In the genomic region with DNA sequence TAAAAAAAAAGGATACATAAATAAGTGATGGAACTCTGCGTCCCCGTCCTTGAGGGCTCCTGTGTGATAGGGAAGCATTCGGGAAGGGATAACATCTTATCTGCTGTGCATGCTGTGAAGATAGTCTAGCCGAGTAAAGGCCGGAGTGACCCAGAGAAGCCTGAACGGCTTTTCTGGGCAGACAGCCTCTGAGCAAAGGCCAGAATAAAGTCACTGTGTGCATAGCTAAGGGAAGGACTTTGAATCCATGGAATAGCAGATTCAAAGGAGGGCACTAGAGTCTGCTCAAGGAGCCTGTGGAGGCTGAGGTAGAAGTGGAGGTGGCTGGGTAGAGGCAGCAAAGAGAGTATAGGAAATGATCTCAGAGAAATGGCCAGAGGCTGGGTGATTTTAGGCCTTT, we compare ENCODE assay signal across 10 mouse cellular contexts. TPM values are rescaled to one million over a fixed set of nuclear protein-coding genes. Genes with fewer than 3 reads are reported as not detected.
DNase-seq lines count a peak whose midpoint lies in the region; ATAC-seq and TF ChIP-seq lines count a peak whose summit lies in the region.
"Had no signal": no experiment of that assay in that cellular context is flagged by ENCODE, and none has a peak within 500 bp of the region (broad histone marks: within the 10 kb centered on the region; RNA-seq: fewer than 3 reads in every experiment).

No protein-coding gene starts in this region.

- H3K4me3 ChIP-seq in hindbrain, embryonic 14.5 days (replicated peaks; ENCODE audit: low read length) = no peak overlapping the region
- no peak overlapping the region for H3K4me3 ChIP-seq in hindbrain, embryonic 12.5 days
- no peak overlapping the region for H3K4me3 ChIP-seq in kidney, postnatal 0 days (replicated peaks; ENCODE audit: low read depth, low read length)
- H3K4me3 ChIP-seq in stomach, postnatal 0 days (ENCODE audit: low read depth, low read length) = no peak overlapping the region
- H3K4me3 ChIP-seq: liver, embryonic 13.5 days; midbrain, embryonic 12.5 days had no signal

- H3K9me3 ChIP-seq in hindbrain, embryonic 14.5 days (ENCODE audit: control insufficient read depth, low read length) = no peaks in the 10 kb centered on the region
- no peaks in the 10 kb centered on the region for H3K9me3 ChIP-seq in hindbrain, embryonic 12.5 days (replicated peaks)
- no peaks in the 10 kb centered on the region for H3K9me3 ChIP-seq in kidney, postnatal 0 days (replicated peaks; ENCODE audit: low read length)
- no peaks in the 10 kb centered on the region for H3K9me3 ChIP-seq in stomach, postnatal 0 days (ENCODE audit: control insufficient read depth, low read length)
- H3K9me3 ChIP-seq: liver, embryonic 13.5 days; midbrain, embryonic 12.5 days had no signal

- H3K27ac ChIP-seq in hindbrain, embryonic 14.5 days = peak overlapping the region; percentile 73
- no peak overlapping the region for H3K27ac ChIP-seq in hindbrain, embryonic 12.5 days
- peak overlapping the region; percentile 93 for H3K27ac ChIP-seq in kidney, postnatal 0 days
- peak overlapping the region; percentile 81 for H3K27ac ChIP-seq in stomach, postnatal 0 days (replicated peaks)
- H3K27ac ChIP-seq: liver, embryonic 13.5 days; midbrain, embryonic 12.5 days had no signal

- H3K36me3 ChIP-seq in hindbrain, embryonic 14.5 days (replicated peaks; ENCODE audit: control insufficient read depth, insufficient read depth) = no peaks in the 10 kb centered on the region; the same call in 1 of the 2 replicates
- H3K36me3 ChIP-seq in hindbrain, embryonic 12.5 days = peaks cover 5% of the 10 kb centered on the region; the same call in 1 of the 2 replicates
- H3K36me3 ChIP-seq in kidney, postnatal 0 days (ENCODE audit: insufficient read depth, low read length) = 0 out of 2 replicates have a peak, but pooled peaks cover 3% of the 10 kb centered on the region
- H3K36me3 ChIP-seq in stomach, postnatal 0 days (ENCODE audit: control insufficient read depth, insufficient read depth, low read length) = 0 out of 2 replicates have a peak, but pooled peaks cover 3% of the 10 kb centered on the region
- H3K36me3 ChIP-seq: liver, embryonic 13.5 days; midbrain, embryonic 12.5 days had no signal

- 89% methylated on average over 6 of the region's 6 CpGs for WGBS in hindbrain, embryonic 14.5 days
- WGBS in hindbrain, embryonic 12.5 days = 90% methylated on average over 6 of the region's 6 CpGs
- WGBS in kidney, postnatal 0 days = 78% methylated on average over 6 of the region's 6 CpGs
- 83% methylated on average over 6 of the region's 6 CpGs for WGBS in stomach, postnatal 0 days

- no peak for ATAC-seq in hindbrain, embryonic 14.5 days (ENCODE audit: low FRiP score)
- ATAC-seq in hindbrain, embryonic 12.5 days (ENCODE audit: low FRiP score) = no peak
- peak; percentile 50; the same call in 1 of the 2 replicates for ATAC-seq in kidney, postnatal 0 days (replicated peaks; ENCODE audit: low FRiP score, low read depth)
- ATAC-seq in stomach, postnatal 0 days (ENCODE audit: low FRiP score, low TSS enrichment) = no peak

- H3K27me3 ChIP-seq in hindbrain, embryonic 14.5 days (ENCODE audit: control insufficient read depth, insufficient read depth, low read length) = no peaks in the 10 kb centered on the region
- no peaks in the 10 kb centered on the region for H3K27me3 ChIP-seq in hindbrain, embryonic 12.5 days
- H3K27me3 ChIP-seq in kidney, postnatal 0 days (ENCODE audit: insufficient read depth, low read length) = no peaks in the 10 kb centered on the region
- no peaks in the 10 kb centered on the region for H3K27me3 ChIP-seq in stomach, postnatal 0 days (ENCODE audit: control insufficient read depth, insufficient read depth, low read length)
- H3K27me3 ChIP-seq: liver, embryonic 13.5 days; midbrain, embryonic 12.5 days had no signal

- no peak for TF ChIP-seq EP300 in stomach, postnatal 0 days (optimal IDR thresholded peaks at IDR 0.05)

- H3K4me1 ChIP-seq in hindbrain, embryonic 14.5 days (replicated peaks; ENCODE audit: control insufficient read depth, insufficient read depth, low read length) = 0 out of 2 replicates have a peak, but pooled peaks cover 7% of the 10 kb centered on the region
- no peaks in the 10 kb centered on the region; the same call in 1 of the 2 replicates for H3K4me1 ChIP-seq in hindbrain, embryonic 12.5 days
- H3K4me1 ChIP-seq in kidney, postnatal 0 days (replicated peaks; ENCODE audit: insufficient read depth, low read length) = 0 out of 2 replicates have a peak, but pooled peaks cover 6% of the 10 kb centered on the region
- H3K4me1 ChIP-seq in stomach, postnatal 0 days (replicated peaks; ENCODE audit: control insufficient read depth, insufficient read depth) = peaks cover 3% of the 10 kb centered on the region
- H3K4me1 ChIP-seq: midbrain, embryonic 12.5 days had no signal

- H3K4me2 ChIP-seq in hindbrain, embryonic 14.5 days (replicated peaks) = no peak overlapping the region
- no peak overlapping the region for H3K4me2 ChIP-seq in hindbrain, embryonic 12.5 days (replicated peaks)
- H3K4me2 ChIP-seq in kidney, postnatal 0 days (ENCODE audit: low read length) = no peak overlapping the region
- H3K4me2 ChIP-seq in stomach, postnatal 0 days (replicated peaks; ENCODE audit: low read depth) = no peak overlapping the region
- H3K4me2 ChIP-seq: liver, embryonic 13.5 days; midbrain, embryonic 12.5 days had no signal

- no peak for DNase-seq in hindbrain, embryonic 14.5 days (ENCODE audit: low spot score)
- peak; percentile 68 for DNase-seq in ovary, adult 18-20 months (ENCODE audit: low spot score)
- no peak for DNase-seq in ovary, postnatal 10 days (ENCODE audit: low spot score)
- DNase-seq in kidney, postnatal 0 days (ENCODE audit: low spot score) = no peak
- no peak for DNase-seq in stomach, postnatal 0 days (ENCODE audit: low spot score)
- no peak for DNase-seq in right cerebral cortex, postnatal 14 days
- no peak for DNase-seq in natural killer cell, adult 2 months (ENCODE audit: low spot score in 2 of 2)
- DNase-seq: liver, embryonic 13.5 days had no signal

- TF ChIP-seq CTCF in kidney, postnatal 0 days (IDR thresholded peaks at IDR 0.05; ENCODE audit: low read depth) = no peak
- TF ChIP-seq CTCF in stomach, postnatal 0 days (IDR thresholded peaks at IDR 0.05; ENCODE audit: low read depth) = no peak

- no peak overlapping the region for H3K9ac ChIP-seq in hindbrain, embryonic 14.5 days
- no peak overlapping the region for H3K9ac ChIP-seq in hindbrain, embryonic 12.5 days
- no peak overlapping the region for H3K9ac ChIP-seq in kidney, postnatal 0 days (ENCODE audit: low read depth, low read length)
- no peak overlapping the region for H3K9ac ChIP-seq in stomach, postnatal 0 days (ENCODE audit: low read length)
- H3K9ac ChIP-seq: liver, embryonic 13.5 days; midbrain, embryonic 12.5 days had no signal

RNA-seq across cellular contexts. Expression of gene Mapkbp1, which starts 22.3 kb away (rescaled TPM):
- 8.6 and 8.9 TPM in 2 replicates for polyA plus RNA-seq in hindbrain, embryonic 14.5 days (2014; fragmentation: Nextera tagmentation; extraction: Ambion mirVana)
- 5.6 and 6.0 TPM in 2 replicates for polyA plus RNA-seq in hindbrain, embryonic 12.5 days (2016; fragmentation: Nextera tagmentation; extraction: Ambion mirVana)
- 1.9 and 2.0 TPM in 2 replicates for polyA plus RNA-seq in kidney, postnatal 0 days (2015; fragmentation: Nextera tagmentation; extraction: Ambion mirVana)
- polyA plus RNA-seq in stomach, postnatal 0 days (2015; fragmentation: Nextera tagmentation; extraction: Ambion mirVana) = 1.1 and 1.3 TPM in 2 replicates

RNA-seq across cellular contexts. Expression of gene Jmjd7, which starts 32.4 kb away (rescaled TPM):
- 16.6 and 23.3 TPM in 2 replicates for polyA plus RNA-seq in hindbrain, embryonic 14.5 days (2014; fragmentation: Nextera tagmentation; extraction: Ambion mirVana)
- polyA plus RNA-seq in hindbrain, embryonic 12.5 days (2016; fragmentation: Nextera tagmentation; extraction: Ambion mirVana) = 22.2 and 22.4 TPM in 2 replicates
- 24.7 and 25.7 TPM in 2 replicates for polyA plus RNA-seq in kidney, postnatal 0 days (2015; fragmentation: Nextera tagmentation; extraction: Ambion mirVana)
- polyA plus RNA-seq in stomach, postnatal 0 days (2015; fragmentation: Nextera tagmentation; extraction: Ambion mirVana) = 11.3 and 12.7 TPM in 2 replicates

RNA-seq across cellular contexts. Expression of gene Gm28042, which starts 32.5 kb away (rescaled TPM):
- 4.0 and 4.3 TPM in 2 replicates for polyA plus RNA-seq in hindbrain, embryonic 14.5 days (2014; fragmentation: Nextera tagmentation; extraction: Ambion mirVana)
- polyA plus RNA-seq in hindbrain, embryonic 12.5 days (2016; fragmentation: Nextera tagmentation; extraction: Ambion mirVana) = 5.5 and 6.1 TPM in 2 replicates
- polyA plus RNA-seq in kidney, postnatal 0 days (2015; fragmentation: Nextera tagmentation; extraction: Ambion mirVana) = 0.89 and 1.2 TPM in 2 replicates
- 4.3 and 5.6 TPM in 2 replicates for polyA plus RNA-seq in stomach, postnatal 0 days (2015; fragmentation: Nextera tagmentation; extraction: Ambion mirVana)

RNA-seq across cellular contexts. Expression of gene Pla2g4b, which starts 38.4 kb away (rescaled TPM):
- 1.9 and 2.7 TPM in 2 replicates for polyA plus RNA-seq in hindbrain, embryonic 14.5 days (2014; fragmentation: Nextera tagmentation; extraction: Ambion mirVana)
- polyA plus RNA-seq in hindbrain, embryonic 12.5 days (2016; fragmentation: Nextera tagmentation; extraction: Ambion mirVana) = 5.0 and 6.3 TPM in 2 replicates
- polyA plus RNA-seq in kidney, postnatal 0 days (2015; fragmentation: Nextera tagmentation; extraction: Ambion mirVana) = 0.29 and 0.71 TPM in 2 replicates
- 8.0 and 8.7 TPM in 2 replicates for polyA plus RNA-seq in stomach, postnatal 0 days (2015; fragmentation: Nextera tagmentation; extraction: Ambion mirVana)
